Mouse (Mus musculus) hindbrain, embryonic 15.5 days (tissue): ENCODE results near the gene Pgpep1l. TPM values are rescaled to one million over a fixed set of nuclear protein-coding genes. Genes with fewer than 3 reads are reported as not detected.
"Not testable (repeated sequence)": the region's sequence is repeated elsewhere in the genome, so short reads cannot be mapped to it uniquely, and the experiment has no call there.

ENCODE experiments used
- ATAC-seq: fragments of 200-750 bp; cut with Nextera tagmentation; 2 replicates; pipeline ENCODE4 v1.8.0; 2017; ENCODE audit warnings: low read depth, moderate number of reproducible peaks, moderate TSS enrichment; ENCODE audit not compliant: low FRiP score
- H3K27ac ChIP-seq: fragments of 300-500 bp; sonication (generic); replicated peaks from 2 replicates; pipeline ENCODE4 v1.5.1; 2015; ENCODE audit warnings: mild to moderate bottlenecking, inconsistent platforms
- H3K27me3 ChIP-seq: fragments of 300-500 bp; sonication (generic); 2 replicates; pipeline ENCODE4 v1.6.1; 2015; ENCODE audit warnings: control low read depth, inconsistent platforms
- H3K36me3 ChIP-seq: fragments of 300-500 bp; sonication (generic); 2 replicates; pipeline ENCODE4 v1.6.1; 2015; ENCODE audit warnings: control low read depth, inconsistent platforms
- H3K4me1 ChIP-seq: fragments of 300-500 bp; sonication (generic); replicated peaks from 2 replicates; pipeline ENCODE4 v1.6.1; 2015; ENCODE audit warnings: control low read depth, inconsistent platforms
- H3K4me2 ChIP-seq: fragments of 300-500 bp; sonication (generic); 2 replicates; pipeline ENCODE4 v1.6.1; 2015; ENCODE audit warnings: moderate library complexity, mild to moderate bottlenecking, inconsistent platforms
- H3K4me3 ChIP-seq: fragments of 300-500 bp; sonication (generic); 2 replicates; pipeline ENCODE4 v1.5.1; 2015; ENCODE audit warnings: mild to moderate bottlenecking, inconsistent platforms
- H3K9ac ChIP-seq: fragments of 300-500 bp; sonication (generic); 2 replicates; pipeline ENCODE4 v1.6.1; 2015; ENCODE audit warnings: inconsistent platforms
- H3K9me3 ChIP-seq: fragments of 300-500 bp; sonication (generic); 2 replicates; pipeline ENCODE4 v1.6.1; 2016; ENCODE audit warnings: control low read depth, inconsistent platforms
- WGBS: fragments of 180-500 bp; shearing (Covaris S2); methylation state at CpG from one replicate; pipeline ENCODE4 v1.1.7; 2015; 5-methylcytosine and 5-hydroxymethylcytosine counted together
- polyA plus RNA-seq: library from polyadenylated mRNA; unstranded; fragments of >200 nt; fragmentation: Nextera tagmentation; extraction: Ambion mirVana; gene quantifications from 2 replicates; pipeline ENCODE4 v1.2.1, GENCODE M21; 2015

Pgpep1l gene
- polyA plus RNA-seq, 1 experiment from 2014 or later = not detected

DNA sequence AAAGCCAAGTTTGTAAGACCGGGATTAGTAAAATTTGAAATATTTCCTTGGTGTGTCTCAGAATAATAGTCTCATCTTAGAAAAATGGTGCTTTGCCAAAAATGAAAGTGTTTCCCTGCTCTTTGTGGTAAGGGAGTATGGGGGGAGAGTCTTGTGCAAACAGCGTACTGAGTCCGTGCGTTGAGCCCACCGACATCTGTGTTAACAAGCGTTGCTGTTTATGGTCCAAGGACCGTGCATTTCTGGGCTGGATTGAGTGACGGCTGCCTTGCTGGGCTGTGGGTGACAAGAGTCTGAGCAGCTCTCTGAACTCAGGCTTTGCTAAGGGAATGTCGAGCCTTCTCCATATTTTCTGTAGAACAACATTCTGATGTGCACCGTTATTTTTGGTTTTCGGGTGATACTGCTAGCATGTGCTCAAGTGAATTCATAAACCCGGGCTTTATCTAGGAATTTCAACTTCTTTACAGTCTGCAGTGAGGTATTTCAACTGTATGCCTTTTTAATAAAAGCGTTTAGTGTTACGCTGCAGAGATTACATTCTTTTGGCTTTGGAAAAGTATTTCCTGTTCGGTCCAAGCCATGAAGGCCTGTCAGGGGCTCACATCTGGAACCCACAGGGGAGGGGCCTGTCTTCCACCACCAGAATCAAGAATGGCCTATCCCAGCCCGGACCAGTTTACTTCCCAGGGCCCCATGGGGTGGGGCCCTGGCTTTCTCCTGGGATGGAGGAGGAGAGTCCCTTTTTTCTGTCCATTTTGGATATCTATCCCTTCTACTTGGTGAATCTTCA lies 30.2 kb upstream of the Pgpep1l start:
- 74% methylated on average over 16 of the region's 16 CpGs for WGBS
- no peaks in the 10 kb centered on the region for H3K9me3 ChIP-seq
- ATAC-seq = no peak
- no peak overlapping the region for H3K27ac ChIP-seq
- no peaks in the 10 kb centered on the region for H3K27me3 ChIP-seq
- H3K4me1 ChIP-seq = no peaks in the 10 kb centered on the region
- H3K9ac ChIP-seq = no peak overlapping the region
- no peak overlapping the region for H3K4me3 ChIP-seq
- H3K36me3 ChIP-seq = no peaks in the 10 kb centered on the region
- no peak overlapping the region for H3K4me2 ChIP-seq

DNA sequence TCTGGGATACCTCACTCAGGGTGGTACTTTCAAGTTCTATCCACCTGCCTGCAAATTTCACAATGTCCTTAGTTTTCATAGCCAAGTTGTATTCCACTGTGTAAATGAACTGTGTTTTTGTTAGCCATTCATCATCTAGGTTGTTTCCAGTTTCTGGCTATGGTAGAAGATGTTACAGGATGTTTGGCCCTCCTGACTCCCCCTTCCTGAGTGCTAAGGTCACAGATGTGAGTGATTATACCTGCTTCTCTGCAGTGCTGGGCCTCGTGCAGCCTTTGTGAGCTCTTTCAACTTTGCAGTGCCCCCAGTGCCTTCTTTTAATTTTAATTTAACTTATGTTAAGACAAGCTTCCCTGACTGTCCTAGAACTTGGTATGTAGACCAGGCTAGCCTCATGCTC lies 27.6 kb upstream of the Pgpep1l start:
- no peak for ATAC-seq

GRCm38 (mm10) chr7:68289081-68289480 lies 25.0 kb upstream of the Pgpep1l start:
- Histone ChIP-seq H3K9ac (no peak overlapping the region), H3K4me1 (no peaks in the 10 kb centered on the region), H3K36me3 (no peaks in the 10 kb centered on the region), H3K4me3 (no peak overlapping the region), H3K4me2 (no peak overlapping the region), H3K27me3 (no peaks in the 10 kb centered on the region), H3K27ac (no peak overlapping the region), H3K9me3 (no peaks in the 10 kb centered on the region)
- ATAC-seq = no peak
- 96% methylated on average over 8 of the region's 8 CpGs for WGBS

More for the DNA sequence above, 27.6 kb upstream of the Pgpep1l start:
- Histone ChIP-seq H3K27ac (no peak overlapping the region), H3K27me3 (no peaks in the 10 kb centered on the region), H3K4me2 (no peak overlapping the region), H3K36me3 (no peaks in the 10 kb centered on the region), H3K9ac (no peak overlapping the region), H3K4me3 (no peak overlapping the region), H3K4me1 (no peaks in the 10 kb centered on the region), H3K9me3 (no peaks in the 10 kb centered on the region)
- 75% methylated on average over 1 of the region's 1 CpGs for WGBS

DNA sequence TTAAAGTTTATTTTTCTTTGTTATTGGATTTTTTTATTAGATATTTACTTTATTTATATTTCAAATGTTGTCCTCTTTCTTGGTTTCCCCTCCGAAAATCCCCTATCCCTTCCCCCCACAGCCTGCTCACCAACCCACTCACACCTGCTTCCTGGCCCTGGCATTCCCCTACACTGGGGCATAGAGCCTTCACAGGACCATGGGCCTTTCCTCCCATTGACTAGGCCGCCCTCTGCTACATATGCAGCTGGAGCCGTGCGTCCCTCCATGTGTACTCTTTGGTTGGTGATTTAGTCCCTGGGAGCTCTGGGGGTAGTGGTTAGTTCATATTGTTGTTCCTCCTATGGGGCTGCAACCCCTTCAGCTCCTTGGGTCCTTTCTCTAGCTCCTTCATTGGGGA lies 24.0 kb upstream of the Pgpep1l start:
- 96% methylated on average over 4 of the region's 4 CpGs for WGBS
- not testable (repeated sequence) for H3K27ac ChIP-seq, H3K9me3 ChIP-seq, H3K4me1 ChIP-seq, H3K27me3 ChIP-seq, H3K9ac ChIP-seq, H3K4me3 ChIP-seq, H3K4me2 ChIP-seq, ATAC-seq, H3K36me3 ChIP-seq

GRCm38 (mm10) chr7:68287582-68287981 lies 23.5 kb upstream of the Pgpep1l start:
- 79% methylated on average over 2 of the region's 2 CpGs for WGBS
- Histone ChIP-seq H3K4me2 (no peak overlapping the region), H3K36me3 (no peaks in the 10 kb centered on the region), H3K4me3 (no peak overlapping the region), H3K9me3 (no peaks in the 10 kb centered on the region), H3K4me1 (no peaks in the 10 kb centered on the region), H3K9ac (no peak overlapping the region), H3K27me3 (no peaks in the 10 kb centered on the region), H3K27ac (no peak overlapping the region)
- ATAC-seq = no peak

DNA sequence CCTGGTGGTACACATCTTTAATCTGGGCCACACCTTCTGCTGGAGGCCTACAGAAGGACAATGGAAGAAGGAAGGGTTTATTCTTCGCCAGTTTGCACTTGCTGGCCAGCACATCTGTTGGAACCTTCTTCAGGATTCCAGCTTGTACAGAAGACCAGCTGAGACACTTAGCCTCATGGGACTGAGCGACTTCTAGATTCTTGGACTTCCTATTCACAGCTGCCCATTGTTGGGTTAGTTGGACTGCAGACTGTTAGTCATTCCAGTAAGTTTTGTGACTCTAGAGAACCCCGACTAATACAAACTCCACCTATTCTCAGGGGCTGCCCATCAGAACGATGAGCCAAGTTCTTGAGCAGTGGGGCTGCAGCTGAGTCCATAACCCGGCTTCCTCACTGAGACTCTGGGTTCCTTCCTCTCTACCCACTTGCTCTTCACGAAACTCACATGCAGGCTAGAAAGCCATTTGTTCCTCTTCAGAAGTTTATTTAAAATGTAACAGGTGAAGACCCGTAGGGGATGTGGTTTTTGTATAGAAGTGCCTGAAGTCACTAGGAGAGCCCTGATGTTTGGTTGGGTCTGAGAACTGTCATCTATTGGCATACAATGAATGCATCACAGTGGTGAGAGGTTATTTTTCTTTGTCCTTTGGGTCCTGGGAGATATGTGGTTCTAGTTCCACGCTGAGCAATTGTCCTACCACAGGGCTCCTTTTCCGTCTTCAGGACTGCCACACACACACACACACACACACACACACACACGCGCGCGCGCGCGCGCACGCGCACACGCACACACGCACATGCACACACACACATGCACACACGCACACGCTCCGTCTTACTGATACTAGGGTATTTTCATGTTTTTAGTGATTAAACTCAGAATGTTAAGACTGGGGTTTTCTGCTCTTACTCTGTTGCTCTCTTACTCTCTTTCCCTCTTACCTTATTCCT lies 22.8 kb upstream of the Pgpep1l start:
- no peak overlapping the region for H3K9ac ChIP-seq
- no peaks in the 10 kb centered on the region for H3K4me1 ChIP-seq
- WGBS = 91% methylated on average over 24 of the region's 24 CpGs
- H3K4me3 ChIP-seq = no peak overlapping the region
- H3K27me3 ChIP-seq = no peaks in the 10 kb centered on the region
- no peak overlapping the region for H3K27ac ChIP-seq
- H3K9me3 ChIP-seq = no peaks in the 10 kb centered on the region
- no peaks in the 10 kb centered on the region for H3K36me3 ChIP-seq
- ATAC-seq = no peak
- H3K4me2 ChIP-seq = no peak overlapping the region

DNA sequence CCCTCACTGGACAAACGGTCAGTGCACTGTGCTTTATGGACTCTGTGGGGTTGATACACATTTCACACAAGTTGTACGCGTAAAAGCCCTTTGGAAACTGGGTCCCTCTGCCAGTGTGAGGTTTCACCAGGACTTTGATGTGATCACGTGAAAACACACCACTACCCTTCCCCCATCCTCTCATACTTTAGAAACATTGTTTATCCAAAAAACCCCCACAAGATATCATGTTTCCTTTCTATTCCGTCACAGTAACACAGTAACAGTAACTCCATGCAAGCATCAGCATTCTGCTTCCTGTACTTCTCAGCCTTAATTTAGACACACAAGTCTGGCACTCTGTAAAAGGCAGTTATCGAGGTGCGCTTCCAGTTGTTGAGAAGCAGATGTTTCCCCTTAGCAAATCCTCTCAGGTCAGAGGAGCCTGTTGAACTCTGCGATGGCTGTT lies 21.8 kb upstream of the Pgpep1l start:
- Histone ChIP-seq H3K27me3 (no peaks in the 10 kb centered on the region), H3K9ac (no peak overlapping the region), H3K4me1 (no peaks in the 10 kb centered on the region), H3K36me3 (no peaks in the 10 kb centered on the region), H3K4me3 (no peak overlapping the region), H3K4me2 (no peak overlapping the region), H3K27ac (no peak overlapping the region), H3K9me3 (no peaks in the 10 kb centered on the region)
- WGBS = 80% methylated on average over 8 of the region's 8 CpGs
- ATAC-seq = no peak

DNA sequence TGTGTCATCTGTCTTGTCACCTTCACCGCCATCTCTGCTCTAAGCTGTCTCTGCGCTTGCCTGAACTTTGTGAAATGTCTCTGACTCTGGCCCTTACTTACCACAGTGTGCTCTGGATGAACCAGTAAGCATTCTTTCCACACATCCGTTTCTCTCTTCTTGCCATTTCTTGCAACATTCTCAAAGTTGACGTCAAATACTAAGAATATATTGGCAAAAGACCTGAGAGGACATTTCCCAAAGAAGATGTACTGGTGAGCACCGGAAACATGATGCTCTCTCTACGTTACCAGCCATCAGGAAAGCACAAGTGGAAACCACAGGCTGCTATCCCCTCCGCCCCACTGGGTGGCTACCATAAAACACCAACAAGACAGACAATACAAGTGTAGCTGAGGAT lies 19.7 kb upstream of the Pgpep1l start:
- Histone ChIP-seq H3K27me3 (no peaks in the 10 kb centered on the region), H3K4me1 (no peaks in the 10 kb centered on the region), H3K9ac (no peak overlapping the region), H3K4me3 (no peak overlapping the region), H3K27ac (no peak overlapping the region), H3K36me3 (no peaks in the 10 kb centered on the region), H3K4me2 (no peak overlapping the region), H3K9me3 (no peaks in the 10 kb centered on the region)
- ATAC-seq = no peak
- WGBS = 92% methylated on average over 7 of the region's 7 CpGs

DNA sequence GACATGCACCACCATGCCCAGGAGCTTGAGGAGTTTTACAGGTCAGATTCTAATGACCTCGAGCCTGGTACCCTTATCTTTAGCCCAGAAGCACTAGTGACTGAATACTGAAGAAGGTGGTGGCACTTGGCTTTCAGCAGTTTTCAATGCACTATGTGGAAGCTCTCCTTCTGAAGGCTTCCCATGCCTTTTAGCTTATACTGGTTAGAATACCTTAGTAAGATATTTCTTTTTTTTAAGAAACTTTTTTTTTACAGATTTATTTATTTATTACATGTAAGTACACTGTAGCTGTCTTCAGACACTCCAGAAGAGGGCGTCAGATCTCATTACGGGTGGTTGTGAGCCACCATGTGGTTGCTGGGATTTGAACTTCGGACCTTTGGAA lies 19.1 kb upstream of the Pgpep1l start:
- not testable (repeated sequence) for H3K9ac ChIP-seq, H3K27ac ChIP-seq, H3K27me3 ChIP-seq, H3K36me3 ChIP-seq, H3K9me3 ChIP-seq, H3K4me1 ChIP-seq, H3K4me3 ChIP-seq, ATAC-seq, H3K4me2 ChIP-seq
- 89% methylated on average over 4 of the region's 4 CpGs for WGBS

DNA sequence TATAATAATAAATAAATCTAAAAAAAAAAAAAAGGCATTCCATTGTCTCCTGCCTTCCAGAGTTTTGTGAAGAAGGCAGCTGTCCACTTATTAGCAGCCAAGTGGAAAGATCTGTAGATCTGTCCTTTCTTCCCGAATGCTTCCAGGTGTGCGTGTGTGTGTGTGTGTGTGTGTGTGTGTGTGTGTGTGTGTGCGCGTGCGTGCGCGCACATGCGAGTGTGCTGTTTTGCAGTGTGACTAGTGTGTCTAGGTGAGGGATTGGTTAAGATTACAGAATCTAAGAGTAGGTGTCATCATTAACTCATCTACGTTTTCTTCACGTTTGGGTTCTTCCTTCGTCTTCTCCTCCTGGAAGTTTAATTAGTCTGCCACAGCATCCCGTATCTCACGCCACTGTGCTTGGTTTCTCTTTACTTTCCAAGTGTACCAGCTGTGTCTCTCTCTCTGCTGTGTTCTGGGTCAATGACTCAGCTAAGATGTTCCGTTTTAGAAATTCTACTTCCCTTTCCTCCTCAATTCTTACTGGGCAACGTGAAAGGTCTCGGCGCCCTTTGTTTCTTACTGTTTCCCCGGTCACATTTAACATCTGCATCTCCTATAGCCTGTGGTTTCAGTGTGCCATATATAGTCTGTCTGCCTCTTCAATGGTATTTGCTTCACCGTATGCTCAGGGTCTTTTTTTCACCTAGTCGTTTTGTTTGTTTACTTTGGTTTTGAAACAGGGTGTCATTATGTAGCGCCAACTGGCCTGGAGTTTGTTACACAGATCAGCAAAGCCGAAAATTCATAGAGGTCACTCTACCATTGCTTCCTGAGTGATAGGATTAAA lies 18.5 kb upstream of the Pgpep1l start:
- ATAC-seq = no peak
- no peaks in the 10 kb centered on the region for H3K27me3 ChIP-seq
- H3K4me2 ChIP-seq = no peak overlapping the region
- peaks cover under 1% of the 10 kb centered on the region; the same call in 1 of the 2 replicates for H3K4me1 ChIP-seq
- WGBS = 89% methylated on average over 22 of the region's 22 CpGs
- H3K9ac ChIP-seq = no peak overlapping the region
- H3K9me3 ChIP-seq = no peaks in the 10 kb centered on the region
- no peaks in the 10 kb centered on the region for H3K36me3 ChIP-seq
- no peak overlapping the region for H3K27ac ChIP-seq
- H3K4me3 ChIP-seq = no peak overlapping the region

- WGBS = 74% methylated on average over 5 of the region's 5 CpGs
These were observed 17.3 kb upstream of the Pgpep1l start for GRCm38 (mm10) chr7:68281341-68281740.

More at GRCm38 (mm10) chr7:68281341-68281740, 17.3 kb upstream of the Pgpep1l start:
- Histone ChIP-seq H3K36me3 (no peaks in the 10 kb centered on the region), H3K4me3 (no peak overlapping the region), H3K27me3 (no peaks in the 10 kb centered on the region), H3K27ac (no peak overlapping the region), H3K9me3 (no peaks in the 10 kb centered on the region), H3K4me2 (no peak overlapping the region), H3K9ac (no peak overlapping the region), H3K4me1 (peaks cover 9% of the 10 kb centered on the region)
- ATAC-seq = no peak
